Mouse (Mus musculus) liver, embryonic 14.5 days (tissue): ENCODE measurements around the gene Pcbp1.

ENCODE experiments used
- CTCF ChIP-seq: IDR thresholded peaks from 2 replicates; pipeline ENCODE4 v1.5.1; 2016; ENCODE audit warnings: antibody characterized with exemption, low read depth, control low read depth
- EP300 ChIP-seq: IDR thresholded peaks from 2 replicates; pipeline ENCODE4 v1.6.1; 2016; ENCODE audit warnings: antibody characterized with exemption, low read depth

- TF ChIP-seq CTCF (no peak), EP300 (no peak)
Measured at GRCm38 (mm10) chr6:86543869-86544268, 17.7 kb upstream of the Pcbp1 start.
